Comparison of ENCODE assay signal across 9 mouse cellular contexts in genomic region chr5:33393803-33394202, GRCm38 (mm10). TPM values are rescaled to one million over a fixed set of nuclear protein-coding genes. Genes with fewer than 3 reads are reported as not detected.
DNase-seq lines count a peak whose midpoint lies in the region; ATAC-seq and TF ChIP-seq lines count a peak whose summit lies in the region.
"Had no signal": no experiment of that assay in that cellular context is flagged by ENCODE, and none has a peak within 500 bp of the region (broad histone marks: within the 10 kb centered on the region; RNA-seq: fewer than 3 reads in every experiment).

No protein-coding gene starts in this region.

- H3K36me3 ChIP-seq in ES-Bruce4 (ENCODE audit: control insufficient read depth, insufficient read depth, low read length, poor library complexity, severe bottlenecking): no peaks in the 10 kb centered on the region
- H3K36me3 ChIP-seq in forebrain, embryonic 11.5 days (ENCODE audit: control insufficient read depth, insufficient read depth, low read length): no peaks in the 10 kb centered on the region

- H3K4me1 ChIP-seq in ES-Bruce4 (ENCODE audit: control insufficient read depth, insufficient read depth, low read length): no peaks in the 10 kb centered on the region
- 0 out of 2 replicates have a peak, but pooled peaks cover 2% of the 10 kb centered on the region for H3K4me1 ChIP-seq in forebrain, embryonic 11.5 days (replicated peaks; ENCODE audit: control insufficient read depth, insufficient read depth, low read length)
- no peaks in the 10 kb centered on the region for H3K4me1 ChIP-seq in lung, adult 2 months (ENCODE audit: control insufficient read depth, insufficient read depth, low read length)

- no peaks in the 10 kb centered on the region for H3K9me3 ChIP-seq in ES-Bruce4 (replicated peaks; ENCODE audit: control insufficient read depth, insufficient read depth, low read length, poor library complexity, severe bottlenecking)
- H3K9me3 ChIP-seq in forebrain, embryonic 11.5 days (ENCODE audit: control insufficient read depth, low read length): no peaks in the 10 kb centered on the region

- ATAC-seq in forebrain, embryonic 11.5 days (replicated peaks; ENCODE audit: low FRiP score): no peak

- H3K27ac ChIP-seq in ES-Bruce4 (ENCODE audit: insufficient read depth, low read length): no peak overlapping the region
- H3K27ac ChIP-seq in forebrain, embryonic 11.5 days (ENCODE audit: low read depth, low read length): no peak overlapping the region
- H3K27ac ChIP-seq: macrophage had no signal

- WGBS in forebrain, embryonic 11.5 days: 19% methylated on average over 7 of the region's 7 CpGs
- WGBS in lung, adult 2 months: 21% methylated on average over 7 of the region's 7 CpGs

- intact Hi-C loops in heart, postnatal 25 days (cut with DNase I): loop anchor here (1.0 to 2.0 kb wide), 4 partner anchors 47 to 195 kb away; no protein-coding TSS in a partner anchor

- TF ChIP-seq EP300 in ES-Bruce4 (IDR thresholded peaks at IDR 0.05; ENCODE audit: insufficient read depth, low read depth, low read length): 0 out of 2 replicates have a peak, but pooled peaks have one; percentile 33

- TF ChIP-seq POLR2A in ES-Bruce4 (IDR thresholded peaks at IDR 0.05; ENCODE audit: insufficient read depth, low read length): no peak
- TF ChIP-seq POLR2A in lung, adult 2 months (IDR thresholded peaks at IDR 0.05; ENCODE audit: borderline replicate concordance, extremely low read depth, low read depth, low read length): no peak

- no peak overlapping the region for H3K9ac ChIP-seq in ES-Bruce4 (ENCODE audit: low read depth, poor library complexity, severe bottlenecking)
- H3K9ac ChIP-seq in forebrain, embryonic 11.5 days (ENCODE audit: low read length): no peak overlapping the region

- DNase-seq in c-Kit-positive CD71-negative TER-119-negative erythroid progenitor cells, embryonic 14.5 days (ENCODE audit: low read depth): peak; percentile 50
- DNase-seq in forebrain, embryonic 11.5 days (ENCODE audit: low spot score): peak; percentile 88
- peak; percentile 34 for DNase-seq in heart, postnatal 25 days (ENCODE audit: low spot score)
- DNase-seq in layer of hippocampus, adult 18-20 months (ENCODE audit: low spot score in 2 of 2): peak; percentile 71 to 93
- peak; percentile 57 for DNase-seq in lung, adult 2 months
- peak; percentile 44 for DNase-seq in ovary, adult 18-20 months (ENCODE audit: low spot score)
- peak; percentile 55 to 74 for DNase-seq in thymus, postnatal 10 days (ENCODE audit: low spot score in 2 of 2)

- no peak overlapping the region for H3K4me3 ChIP-seq in ES-Bruce4 (ENCODE audit: low read depth, low read length)
- no peak overlapping the region for H3K4me3 ChIP-seq in forebrain, embryonic 11.5 days (ENCODE audit: low read depth, low read length)
- H3K4me3 ChIP-seq in lung, adult 2 months (replicated peaks; ENCODE audit: extremely low read depth, low read depth, low read length): no peak overlapping the region

- H3K4me2 ChIP-seq in forebrain, embryonic 11.5 days (ENCODE audit: low read depth, low read length, severe bottlenecking): no peak overlapping the region

- no peaks in the 10 kb centered on the region for H3K27me3 ChIP-seq in ES-Bruce4 (ENCODE audit: control insufficient read depth, insufficient read depth, low read length, poor library complexity, severe bottlenecking)
- H3K27me3 ChIP-seq in forebrain, embryonic 11.5 days (ENCODE audit: control insufficient read depth, insufficient read depth, low read length): no peaks in the 10 kb centered on the region; the same call in 1 of the 2 replicates

- TF ChIP-seq CTCF in ES-Bruce4 (IDR thresholded peaks at IDR 0.05; ENCODE audit: low read depth, low read length): peak; percentile 100
- peak; percentile 96 for TF ChIP-seq CTCF in lung, adult 2 months (IDR thresholded peaks at IDR 0.05; ENCODE audit: insufficient read depth, low read length)

RNA-seq across cellular contexts. Expression of gene Uvssa, which starts 15.5 kb away (rescaled TPM):
- 6.9 and 7.2 TPM in 2 replicates for polyA plus RNA-seq in ES-Bruce4 (2011; ENCODE audit: insufficient read depth, insufficient read length, low read depth, missing spikeins)
- polyA plus RNA-seq in forebrain, embryonic 11.5 days (2014; fragmentation: Nextera tagmentation; extraction: Ambion mirVana): 6.3 and 8.8 TPM in 2 replicates
- total RNA-seq in heart, postnatal 25 days (2021): 1 to 10 TPM; 3.2 TPM
- total RNA-seq in layer of hippocampus, adult 18-20 months (2021): 1 to 10 TPM; 5.5 to 6.0 TPM
- 4.8 and 5.9 TPM in 2 replicates for polyA plus RNA-seq in lung, adult 2 months (2012; rRNA removed)

RNA-seq across cellular contexts. Expression of gene Nkx1-1, which starts 40.0 kb away (rescaled TPM):
- polyA plus RNA-seq in ES-Bruce4 (2011; ENCODE audit: insufficient read depth, insufficient read length, low read depth, missing spikeins): not detected in 2 replicates
- not detected in 2 replicates for polyA plus RNA-seq in forebrain, embryonic 11.5 days (2014; fragmentation: Nextera tagmentation; extraction: Ambion mirVana)
- not detected for total RNA-seq in heart, postnatal 25 days (2021)
- total RNA-seq in layer of hippocampus, adult 18-20 months (2021): not detected
- polyA plus RNA-seq in lung, adult 2 months (2012; rRNA removed): not detected in 2 replicates
- polyA plus RNA-seq: macrophage had no signal

RNA-seq across cellular contexts. Expression of gene Maea, which starts 58.5 kb away (rescaled TPM):
- 90.5 and 96.8 TPM in 2 replicates for polyA plus RNA-seq in ES-Bruce4 (2011; ENCODE audit: insufficient read depth, insufficient read length, low read depth, missing spikeins)
- polyA plus RNA-seq in forebrain, embryonic 11.5 days (2014; fragmentation: Nextera tagmentation; extraction: Ambion mirVana): 122 and 135 TPM in 2 replicates
- 10 to 100 TPM; 92.7 to 92.8 TPM for total RNA-seq in heart, postnatal 25 days (2021)
- 100 to 1,000 TPM; 102 to 103 TPM for total RNA-seq in layer of hippocampus, adult 18-20 months (2021)
- 97.4 and 114 TPM in 2 replicates for polyA plus RNA-seq in lung, adult 2 months (2012; rRNA removed)

Comparison
In these comparisons a context has a peak if more than half of its experiments do, and no peak if none do; other contexts are left out.
1. DNase-seq: peak in every context shown above with its lines; median percentile 88 in forebrain, embryonic 11.5 days; 82 in layer of hippocampus, adult 18-20 months; 64 in thymus, postnatal 10 days; 57 in lung, adult 2 months; 50 in c-Kit-positive CD71-negative TER-119-negative erythroid progenitor cells, embryonic 14.5 days; 44 in ovary, adult 18-20 months; 34 in heart, postnatal 25 days.